Mouse (Mus musculus): Measurements from ENCODE around the gene Mad1l1.

Mad1l1 gene

GRCm38 (mm10) chr5:140213001-140213400 lies 108.4 kb downstream of the Mad1l1 start:
- DNase-seq: no peak

GRCm38 (mm10) chr5:140210417-140211184 lies 110.8 kb downstream of the Mad1l1 start:
- no peak for DNase-seq

GRCm38 (mm10) chr5:140208743-140209409 lies 112.5 kb downstream of the Mad1l1 start:
- peak; percentile 50 to 62 for DNase-seq

GRCm38 (mm10) chr5:140206726-140207703 lies 114.3 kb downstream of the Mad1l1 start:
- DNase-seq: peak; percentile 58 to 68

GRCm38 (mm10) chr5:140205991-140206390 lies 115.4 kb downstream of the Mad1l1 start:
- DNase-seq: peak in 1 of 2 experiments; percentile 41

- peak; percentile 27 to 45 for DNase-seq
These were observed 116.9 kb downstream of the Mad1l1 start for GRCm38 (mm10) chr5:140204465-140204864.

- no peak for DNase-seq
These were observed 117.3 kb downstream of the Mad1l1 start for GRCm38 (mm10) chr5:140204037-140204436.

GRCm38 (mm10) chr5:140202451-140202850 lies 118.9 kb downstream of the Mad1l1 start:
- no peak for DNase-seq

GRCm38 (mm10) chr5:140201566-140201965 lies 119.8 kb downstream of the Mad1l1 start:
- no peak for DNase-seq

- DNase-seq: no peak
These were observed 120.2 kb downstream of the Mad1l1 start for GRCm38 (mm10) chr5:140201109-140201508.

- DNase-seq: peak; percentile 64 to 74
These were observed 123.6 kb downstream of the Mad1l1 start for GRCm38 (mm10) chr5:140197705-140198104.

GRCm38 (mm10) chr5:140196446-140196845 lies 124.9 kb downstream of the Mad1l1 start:
- DNase-seq: no peak

- DNase-seq: no peak
These were observed 127.2 kb downstream of the Mad1l1 start for GRCm38 (mm10) chr5:140194173-140194572.

- no peak for DNase-seq
These were observed 129.8 kb downstream of the Mad1l1 start for GRCm38 (mm10) chr5:140191539-140191938.

GRCm38 (mm10) chr5:140186351-140186750 lies 135.0 kb downstream of the Mad1l1 start:
- no peak for DNase-seq

GRCm38 (mm10) chr5:140185757-140186156 lies 135.6 kb downstream of the Mad1l1 start:
- no peak for DNase-seq

- DNase-seq: no peak
These were observed 138.0 kb downstream of the Mad1l1 start for GRCm38 (mm10) chr5:140183387-140183786.

- peak in 1 of 2 experiments; percentile 25 for DNase-seq
These were observed 139.0 kb downstream of the Mad1l1 start for GRCm38 (mm10) chr5:140182351-140182750.

GRCm38 (mm10) chr5:140180016-140180415 lies 141.3 kb downstream of the Mad1l1 start:
- no peak for DNase-seq

- DNase-seq: peak; percentile 39 to 45
These were observed 143.2 kb downstream of the Mad1l1 start for GRCm38 (mm10) chr5:140178058-140178690.

GRCm38 (mm10) chr5:140177582-140177981 lies 143.8 kb downstream of the Mad1l1 start:
- no peak for DNase-seq

GRCm38 (mm10) chr5:140176370-140176769 lies 145.0 kb downstream of the Mad1l1 start:
- DNase-seq: no peak

Measured in lung, adult 18-20 months (tissue).